Mouse (Mus musculus): ENCODE measurements around the gene Ppdpf.

The Ppdpf gene

GRCm38 (mm10) chr2:181187121-181188000 is at the start of gene Ppdpf:
Ppdpf (plus strand) TSS chr2:181187247.
- peak; percentile 96 for DNase-seq

GRCm38 (mm10) chr2:181139641-181140193 is 47.3 kb upstream of the Ppdpf start:
- no peak for DNase-seq

- no peak for DNase-seq
These were observed 44.3 kb upstream of the Ppdpf start for GRCm38 (mm10) chr2:181142703-181143135.

DNA sequence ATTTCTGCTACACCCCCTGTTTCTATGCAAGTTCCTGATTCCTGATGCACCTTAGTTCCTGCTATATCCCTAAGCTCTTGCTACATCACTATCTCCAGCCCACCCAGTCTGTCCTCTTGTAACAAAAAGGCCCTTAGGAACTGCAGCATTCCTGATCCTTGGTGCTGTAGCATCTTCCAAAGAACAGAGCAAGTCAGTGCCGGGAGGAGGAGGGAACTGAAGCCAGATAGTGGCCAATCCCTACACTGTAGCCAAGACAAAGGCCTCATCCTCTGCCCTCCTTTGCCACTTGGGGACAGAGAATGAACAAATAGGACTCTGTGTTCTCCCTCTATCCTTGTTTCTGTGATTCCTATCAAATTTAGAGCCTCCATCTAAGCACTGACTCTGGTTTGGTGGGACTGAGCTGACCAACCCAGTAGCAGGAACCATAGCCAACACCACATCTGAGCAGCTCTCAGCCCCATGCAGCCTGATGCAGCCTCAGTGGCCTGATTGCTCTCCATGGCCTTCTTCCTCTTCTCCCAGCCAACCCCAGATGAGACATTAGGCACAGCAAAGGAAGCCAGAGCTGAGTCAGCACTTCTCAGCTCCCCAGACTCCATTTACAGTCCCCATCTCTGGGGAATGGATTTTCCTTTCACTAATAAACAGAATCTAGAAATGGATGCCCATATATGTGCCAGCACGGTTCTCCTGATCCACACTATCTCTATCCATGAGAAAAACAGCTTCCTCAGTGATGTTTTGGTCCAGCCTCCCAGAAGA is 43.4 kb upstream of the Ppdpf start:
- DNase-seq = no peak

DNA sequence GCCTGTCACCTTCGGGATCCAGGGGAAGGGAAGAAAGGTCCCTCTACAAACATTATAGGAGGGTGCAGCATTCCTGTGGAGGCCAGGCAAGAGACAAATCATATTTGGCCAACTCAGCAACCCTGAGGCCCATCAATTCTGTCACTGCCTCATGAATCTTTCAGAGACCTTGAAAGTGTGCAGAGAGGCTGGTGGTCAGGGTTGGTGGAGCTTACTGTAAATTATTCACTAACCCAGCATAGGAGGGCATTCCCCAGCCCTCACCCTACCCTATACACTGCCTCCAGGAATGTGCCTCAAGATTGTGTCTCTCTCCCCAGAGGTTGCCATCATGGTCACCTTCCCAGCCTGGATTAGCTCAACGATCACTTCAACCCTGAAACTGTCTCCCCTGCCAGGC is 42.4 kb upstream of the Ppdpf start:
- DNase-seq = no peak

GRCm38 (mm10) chr2:181146976-181147545 is 40.0 kb upstream of the Ppdpf start:
- DNase-seq = no peak

DNA sequence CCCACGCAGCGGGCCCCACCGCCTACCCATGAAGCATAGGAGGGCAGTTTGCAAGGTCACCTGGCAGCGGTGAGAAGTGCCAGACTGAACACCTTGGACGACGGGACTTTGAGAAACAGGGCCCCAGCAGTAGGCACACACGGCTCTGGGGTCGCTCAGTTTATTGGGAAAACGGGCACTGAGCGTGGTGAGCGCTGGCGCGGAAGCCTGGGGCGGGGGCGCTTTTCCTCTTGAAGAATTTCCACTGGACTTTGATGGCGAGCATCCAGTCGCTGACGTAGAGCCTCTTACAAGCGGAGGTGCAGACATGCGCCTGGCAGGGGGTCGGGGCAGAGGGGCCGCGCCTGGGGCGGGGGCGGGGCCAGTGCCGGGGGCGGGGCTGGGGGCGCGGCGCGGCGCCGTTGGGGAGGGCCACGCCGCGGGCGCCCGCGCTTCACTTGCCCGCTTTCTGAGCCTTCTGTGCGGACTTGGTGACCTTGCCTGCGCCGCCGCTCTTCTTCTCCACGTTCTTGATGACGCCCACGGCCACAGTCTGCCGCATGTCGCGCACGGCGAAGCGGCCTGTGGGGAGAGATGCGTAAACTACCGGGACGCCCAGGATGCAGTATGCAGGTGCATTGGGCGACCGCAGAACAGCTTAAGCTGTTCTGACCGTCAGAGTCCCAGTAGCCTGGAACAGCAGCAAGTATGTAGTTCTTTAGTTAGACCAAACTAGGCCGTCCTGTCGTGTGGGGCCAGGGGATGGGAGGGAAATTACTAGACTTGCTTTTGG is 39.3 kb upstream of the Ppdpf start:
- peak; percentile 20 for DNase-seq

DNA sequence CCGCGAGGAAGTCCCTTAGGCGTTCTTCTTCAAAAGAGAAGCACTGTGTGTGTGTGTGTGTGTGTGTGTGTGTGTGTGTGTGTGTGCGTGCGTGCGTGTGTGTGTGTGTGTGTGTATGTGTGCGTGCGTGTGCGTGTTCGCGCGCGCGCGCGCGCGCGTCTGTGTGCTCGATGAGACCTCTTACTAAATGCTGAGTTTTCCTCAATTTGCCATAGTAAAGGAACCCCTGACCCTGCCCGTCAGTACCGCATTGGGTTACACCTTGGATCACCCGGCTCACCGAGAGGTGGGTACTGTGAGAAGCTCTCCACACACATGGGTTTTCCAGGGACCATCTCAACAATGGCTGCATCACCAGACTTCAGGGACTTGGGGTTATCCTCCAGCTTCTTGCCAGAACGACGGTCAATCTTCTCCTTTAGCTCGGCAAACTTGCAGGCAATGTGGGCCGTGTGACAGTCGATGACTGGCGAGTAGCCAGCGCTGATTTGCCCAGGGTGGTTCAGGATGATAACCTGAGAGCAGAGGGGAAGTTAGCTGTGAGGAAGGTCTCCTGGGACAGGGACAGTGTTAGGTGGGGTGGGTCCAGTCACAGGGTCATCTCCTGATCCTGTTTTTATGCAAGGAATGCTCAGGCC is 38.6 kb upstream of the Ppdpf start:
- DNase-seq = no peak

GRCm38 (mm10) chr2:181150281-181150680 is 36.8 kb upstream of the Ppdpf start:
- no peak for DNase-seq

- no peak for DNase-seq
These were observed 34.3 kb upstream of the Ppdpf start for GRCm38 (mm10) chr2:181152701-181153100.

DNA sequence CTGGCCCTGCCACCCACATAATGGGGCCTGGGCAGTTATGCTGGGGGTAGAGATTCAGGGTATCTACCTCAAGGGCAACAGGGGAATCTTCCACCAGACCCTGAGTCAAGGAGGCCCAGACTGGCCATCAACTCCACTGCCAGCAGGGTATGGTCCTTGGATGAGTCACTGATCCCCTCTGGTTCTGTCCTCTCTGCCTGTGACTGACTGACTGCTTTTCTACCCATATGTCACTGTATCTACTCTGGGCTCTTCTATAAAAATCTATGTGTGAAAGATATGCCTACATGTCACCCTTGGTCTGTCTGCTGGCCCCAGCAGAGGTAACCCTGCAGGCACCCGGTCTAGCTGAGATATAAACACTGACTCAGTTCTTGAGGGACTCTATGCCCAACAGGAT is 33.9 kb upstream of the Ppdpf start:
- no peak for DNase-seq

- DNase-seq = peak; percentile 16
These were observed 33.2 kb upstream of the Ppdpf start for GRCm38 (mm10) chr2:181153837-181154236.

DNA sequence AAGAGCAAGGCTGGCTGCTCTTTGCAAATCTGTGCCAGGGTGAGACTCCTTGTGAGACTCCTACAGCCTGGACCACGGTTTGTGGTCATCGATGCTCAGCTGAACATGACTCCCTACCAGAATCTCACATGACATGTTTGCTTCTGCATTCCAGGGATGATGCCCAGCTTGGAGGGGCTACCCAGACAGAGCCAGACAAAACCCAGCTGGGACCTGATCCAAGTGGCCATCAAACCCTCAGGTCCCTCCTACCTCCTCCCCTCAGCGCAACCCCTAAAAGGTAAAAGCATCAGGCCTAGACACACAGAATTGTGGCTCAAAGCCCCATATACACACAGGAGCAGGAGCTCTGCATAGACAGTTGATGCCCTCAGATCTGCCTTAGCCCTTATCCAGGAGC is 32.7 kb upstream of the Ppdpf start:
- DNase-seq = no peak

DNA sequence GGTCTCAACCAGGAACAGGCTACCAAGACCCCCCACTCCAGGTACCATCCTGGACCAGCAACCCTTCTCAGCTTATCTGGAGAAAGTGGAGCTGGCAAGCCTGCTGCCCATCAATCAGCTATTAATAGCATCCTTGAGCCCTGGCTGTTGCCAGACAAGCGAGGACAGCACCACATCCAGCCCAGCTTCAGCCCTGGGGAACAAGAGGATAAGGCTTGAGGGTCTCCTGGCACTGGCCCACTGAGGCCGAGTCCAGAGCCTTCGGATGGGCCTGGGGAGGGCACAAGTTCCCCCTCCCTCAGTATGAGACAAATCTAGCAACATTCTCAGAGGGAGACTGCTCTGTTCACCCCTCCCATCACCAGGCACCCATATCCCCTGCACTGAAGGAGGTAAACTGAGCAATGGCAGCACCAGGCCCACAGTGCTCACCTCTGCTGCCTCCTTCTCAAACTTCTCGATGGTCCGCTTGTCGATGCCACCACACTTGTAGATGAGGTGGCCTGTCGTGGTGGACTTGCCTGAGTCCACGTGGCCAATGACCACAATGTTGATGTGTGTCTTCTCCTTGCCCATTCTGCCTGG is 32.1 kb upstream of the Ppdpf start:
- DNase-seq = no peak

- DNase-seq = no peak
These were observed 31.2 kb upstream of the Ppdpf start for GRCm38 (mm10) chr2:181155801-181156200.

GRCm38 (mm10) chr2:181156248-181157121 is 30.6 kb upstream of the Ppdpf start, which contains the start of gene Eef1a2:
Eef1a2 (minus strand) TSS chr2:181157014.
- DNase-seq = no peak

- DNase-seq = no peak
These were observed 29.9 kb upstream of the Ppdpf start for GRCm38 (mm10) chr2:181157180-181157579.

- no peak for DNase-seq
These were observed 29.2 kb upstream of the Ppdpf start for GRCm38 (mm10) chr2:181157716-181158302.

DNA sequence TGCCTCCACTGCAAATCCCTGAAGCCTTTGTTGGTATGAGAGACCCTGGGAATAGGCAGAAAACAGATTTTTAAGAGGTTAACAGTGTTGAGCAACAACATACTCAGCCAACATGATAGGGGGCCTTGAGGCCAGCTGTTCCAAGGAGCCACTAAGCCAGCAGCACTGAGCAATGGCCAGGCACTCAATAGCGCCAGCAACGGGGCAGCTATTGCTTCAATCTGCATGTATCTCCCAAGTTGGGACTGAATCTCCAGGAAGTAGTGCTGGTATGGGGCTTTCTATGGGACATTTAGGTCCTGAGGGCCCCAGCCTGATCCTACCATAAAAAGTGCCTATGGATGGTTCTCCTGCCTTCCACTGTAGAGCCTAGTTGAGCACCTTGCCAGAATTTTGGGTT is 28.6 kb upstream of the Ppdpf start:
- no peak for DNase-seq

GRCm38 (mm10) chr2:181159091-181159514 is 27.9 kb upstream of the Ppdpf start:
- no peak for DNase-seq

All from liver (tissue).